Mouse (Mus musculus): ENCODE measurements around the gene Prps1l1. TPM values are rescaled to one million over a fixed set of nuclear protein-coding genes. Genes with fewer than 3 reads are reported as not detected.

Prps1l1 gene
- total RNA-seq (2021): not detected
- long read RNA-seq, experiment 1: 0 reads
- long read RNA-seq, experiment 2: 0 reads

DNA sequence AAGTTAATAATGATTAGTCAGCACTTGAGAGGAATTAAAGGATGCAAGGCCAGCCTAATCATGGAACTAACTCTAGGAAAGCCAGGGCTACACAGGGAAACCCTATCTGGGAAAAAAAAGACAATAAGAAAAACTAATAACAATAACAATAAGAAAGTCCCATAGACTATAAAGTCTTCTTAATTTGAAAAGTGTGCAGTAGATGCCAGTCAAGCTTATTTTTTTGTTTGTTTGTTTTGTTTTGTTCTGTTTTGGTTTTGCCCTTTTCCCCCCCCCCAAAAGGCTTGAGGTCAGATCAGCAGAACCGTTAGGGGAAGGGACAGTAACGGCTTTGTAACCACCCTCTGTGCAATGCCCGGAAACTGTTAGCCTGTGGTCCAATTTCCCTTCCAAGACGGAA, at the start of gene Prps1l1:
Gene Prps1l1, plus strand, starts transcription at position 301 of the 400 bp plus-strand sequence.
- TF ChIP-seq CTCF (conservative IDR thresholded peaks at IDR 0.05): no peak
- Histone ChIP-seq H3K4me3 (no peak within 1 kb of the TSS), H3K27ac (no peak within 1 kb of the TSS)
- no peak for DNase-seq (ENCODE audit: low spot score in 2 of 2)

DNA sequence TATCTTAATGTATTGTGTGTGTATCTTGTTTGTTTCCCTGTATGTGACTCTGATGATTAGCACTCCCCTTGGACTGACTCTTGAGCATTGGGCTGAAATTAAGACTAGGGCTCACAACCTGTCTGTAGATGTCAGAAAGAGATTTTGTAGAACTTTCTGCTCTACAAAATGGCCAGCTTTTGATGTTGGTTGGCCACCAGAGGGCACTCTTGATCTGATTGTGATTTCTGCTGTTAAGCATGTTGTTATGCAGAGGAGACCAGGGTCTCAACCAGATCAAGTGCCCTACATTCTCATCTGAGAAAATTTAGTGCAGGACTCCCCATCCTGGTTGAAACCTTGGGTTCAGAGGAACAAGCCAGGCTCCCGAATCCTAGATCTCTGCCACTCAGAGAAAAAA, 46.6 kb upstream of the Prps1l1 start:
- Histone ChIP-seq H3K27ac (no peak overlapping the region), H3K4me3 (no peak overlapping the region)
- TF ChIP-seq CTCF (conservative IDR thresholded peaks at IDR 0.05): peak; percentile 54
- no peak for DNase-seq (ENCODE audit: low spot score in 2 of 2)

DNA sequence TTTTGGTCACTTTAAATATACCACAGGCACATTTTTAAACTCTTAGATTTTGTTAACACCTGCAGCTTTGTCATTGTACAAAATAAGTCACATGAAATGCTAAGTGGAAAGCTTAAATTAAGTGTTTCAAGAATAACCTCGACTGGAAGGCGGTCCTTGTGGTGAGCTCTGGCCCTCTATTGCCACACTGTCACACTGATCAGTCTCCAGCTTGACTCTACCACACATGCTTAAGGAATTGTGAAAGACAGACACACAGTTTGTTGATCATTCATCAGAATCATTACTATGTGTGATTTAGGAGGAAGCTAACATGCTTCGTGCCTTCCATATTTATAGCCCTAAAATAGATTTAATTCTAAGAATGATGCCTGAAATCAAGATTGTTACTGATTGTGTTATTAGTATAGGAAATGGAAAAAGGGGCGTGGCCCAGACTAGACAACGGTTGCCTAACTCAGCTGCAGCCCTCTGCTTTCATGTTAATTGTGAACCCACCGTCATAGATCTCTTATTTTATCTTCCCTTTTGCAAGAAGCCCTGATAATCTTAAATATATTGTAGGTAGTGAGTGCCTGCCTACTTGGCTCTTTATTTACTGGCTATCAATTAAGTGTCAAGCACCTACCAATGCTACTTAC, 35.4 kb upstream of the Prps1l1 start:
- no peak for TF ChIP-seq CTCF (conservative IDR thresholded peaks at IDR 0.05)
- no peak for DNase-seq (ENCODE audit: low spot score in 2 of 2)
- Histone ChIP-seq H3K27ac (no peak overlapping the region), H3K4me3 (no peak overlapping the region)

DNA sequence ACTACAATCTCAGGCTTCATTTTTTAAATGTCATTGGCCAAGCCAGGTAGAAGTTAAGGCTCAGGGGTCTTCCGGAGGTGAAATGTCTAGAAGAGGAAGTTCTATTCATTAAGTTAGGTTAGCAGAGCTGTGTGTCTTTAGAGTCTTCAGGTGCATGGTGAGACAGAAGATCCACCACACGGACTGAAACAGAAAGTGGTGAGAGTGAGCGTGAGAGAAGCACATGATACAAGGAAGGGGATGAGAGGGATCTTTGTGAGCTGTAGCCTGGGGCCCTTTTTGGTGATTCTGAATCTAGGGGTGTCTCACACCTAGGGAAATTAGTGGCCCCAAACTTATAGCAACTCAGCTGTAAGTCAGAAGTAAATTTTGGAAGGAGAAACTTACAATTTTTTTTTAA, 8.6 kb upstream of the Prps1l1 start:
- TF ChIP-seq CTCF (conservative IDR thresholded peaks at IDR 0.05): no peak
- no peak for DNase-seq (ENCODE audit: low spot score in 2 of 2)
- H3K27ac ChIP-seq: no peak overlapping the region
- H3K4me3 ChIP-seq: no peak overlapping the region

DNA sequence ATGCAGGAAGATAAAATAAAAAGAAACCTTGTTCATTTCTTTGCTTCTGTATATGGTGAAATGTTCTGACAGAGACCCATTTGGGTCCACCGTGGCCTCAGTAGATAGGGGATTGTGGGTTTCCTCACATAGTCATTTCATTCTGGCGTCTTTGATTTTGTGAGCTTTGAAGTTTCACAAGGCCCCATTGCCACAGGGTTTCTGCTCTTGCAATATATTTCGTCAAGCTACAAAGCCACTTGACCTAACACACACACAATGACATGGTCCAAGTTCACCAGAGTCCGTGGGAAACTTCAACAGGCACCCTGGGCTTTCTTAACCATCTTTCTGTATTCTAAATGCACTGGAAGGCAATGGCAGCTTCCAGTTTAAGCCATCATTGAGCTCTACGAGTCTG, 1.3 kb downstream of the Prps1l1 start:
- no peak overlapping the region for H3K4me3 ChIP-seq
- H3K27ac ChIP-seq: no peak overlapping the region
- TF ChIP-seq CTCF (conservative IDR thresholded peaks at IDR 0.05): no peak
- DNase-seq (ENCODE audit: low spot score in 2 of 2): no peak

DNA sequence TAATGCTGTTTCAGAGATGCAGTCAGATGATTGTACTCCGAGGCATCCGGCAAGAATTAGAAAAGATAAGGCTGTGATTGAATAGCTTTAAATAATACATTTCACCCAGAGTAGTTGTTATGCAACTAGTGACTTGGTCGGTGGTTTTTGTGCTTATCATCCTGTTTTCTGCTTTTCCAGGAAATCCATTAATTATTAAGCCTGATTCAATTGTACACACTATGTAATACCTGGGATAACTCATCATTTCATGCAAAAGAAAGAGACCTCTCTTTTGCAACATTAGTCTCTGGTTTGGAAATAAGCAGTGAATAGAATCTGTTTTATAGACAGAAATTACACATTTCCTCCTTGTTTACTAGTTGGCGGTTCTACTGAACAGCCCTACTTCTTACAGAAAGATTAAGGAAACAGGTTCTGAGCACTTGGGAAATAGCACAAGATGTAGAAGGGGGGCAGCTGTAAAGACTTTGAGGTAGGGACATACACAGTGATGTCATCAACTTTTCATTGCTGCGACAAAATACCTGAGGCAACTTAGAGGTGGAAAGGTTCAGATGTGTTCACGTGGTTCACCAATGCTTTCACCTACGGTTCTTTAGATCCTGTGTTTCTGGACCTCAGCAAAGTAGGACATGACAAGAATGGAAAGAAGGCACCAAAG, 5.1 kb downstream of the Prps1l1 start:
- H3K27ac ChIP-seq: no peak overlapping the region
- DNase-seq (ENCODE audit: low spot score in 2 of 2): no peak
- no peak for TF ChIP-seq CTCF (conservative IDR thresholded peaks at IDR 0.05)
- H3K4me3 ChIP-seq: no peak overlapping the region

DNA sequence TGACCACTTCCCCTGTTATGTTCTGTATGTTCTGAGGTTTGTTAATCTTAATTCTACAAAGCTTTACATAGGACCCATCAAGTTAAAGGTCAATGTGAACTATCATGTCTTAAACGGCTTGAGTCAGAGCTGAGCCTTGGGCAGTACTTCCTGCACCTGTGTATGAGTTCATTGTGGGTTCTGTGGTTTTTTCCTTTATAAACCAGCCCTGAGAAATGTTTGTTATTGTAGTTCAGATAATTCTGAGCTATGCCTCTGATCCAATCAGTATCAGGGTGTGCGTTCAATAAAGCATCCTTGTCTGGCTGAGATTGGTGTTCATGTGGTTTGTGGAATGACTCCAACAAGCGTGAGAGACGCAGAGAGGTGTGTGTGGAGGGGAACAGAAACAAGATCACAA, 5.8 kb downstream of the Prps1l1 start:
- no peak overlapping the region for H3K4me3 ChIP-seq
- no peak overlapping the region for H3K27ac ChIP-seq
- DNase-seq (ENCODE audit: low spot score in 2 of 2): no peak
- TF ChIP-seq CTCF (conservative IDR thresholded peaks at IDR 0.05): no peak

DNA sequence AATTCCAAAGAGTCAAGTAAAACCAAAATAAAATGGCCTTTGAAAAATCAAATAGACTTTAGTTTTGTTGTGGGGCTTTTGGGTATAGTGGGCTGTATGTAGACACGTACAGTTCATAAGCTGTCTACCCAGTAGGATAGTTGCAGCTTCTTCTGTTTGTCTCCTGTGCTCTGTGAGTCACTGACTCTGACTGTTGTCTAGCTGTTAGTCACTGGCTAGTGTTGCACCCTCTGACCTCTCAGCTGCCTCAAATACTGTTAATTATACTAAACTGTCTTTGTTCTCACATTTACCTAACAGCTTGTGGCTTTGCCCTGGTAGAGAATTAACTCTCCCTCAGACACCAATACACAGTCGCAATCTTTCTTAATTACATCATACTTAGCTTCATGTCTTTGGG, 7.3 kb downstream of the Prps1l1 start:
- no peak for DNase-seq (ENCODE audit: low spot score in 2 of 2)
- H3K27ac ChIP-seq: no peak overlapping the region
- TF ChIP-seq CTCF (conservative IDR thresholded peaks at IDR 0.05): no peak

DNA sequence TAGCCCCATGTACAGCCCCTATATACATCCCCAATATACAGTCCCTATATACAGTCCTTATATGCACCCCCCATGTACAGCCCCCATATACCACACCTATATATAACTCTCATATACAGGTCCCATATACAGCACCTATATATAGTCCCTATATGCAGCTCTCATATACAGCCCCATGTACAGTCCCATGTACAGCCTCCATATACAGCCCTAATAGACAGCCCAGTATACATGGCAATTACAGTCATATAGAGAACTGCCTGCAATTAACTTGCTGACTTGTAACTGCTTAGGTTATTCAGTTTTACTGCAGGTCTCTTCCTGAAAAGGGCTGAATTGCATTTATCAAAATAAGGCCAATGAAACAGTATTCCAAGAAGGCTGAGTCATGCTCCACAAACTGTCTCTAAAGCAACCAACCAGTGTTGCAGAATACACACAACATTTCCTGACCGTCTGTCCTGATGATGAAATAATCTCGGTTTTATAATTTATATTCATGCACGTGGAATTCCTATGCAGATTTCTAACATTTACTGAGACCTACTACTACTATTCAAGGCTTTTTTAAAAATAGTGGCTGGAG, 13.1 kb downstream of the Prps1l1 start:
- Histone ChIP-seq H3K4me3 (no peak overlapping the region), H3K27ac (no peak overlapping the region)
- no peak for TF ChIP-seq CTCF (conservative IDR thresholded peaks at IDR 0.05)
- peak in 1 of 2 experiments; percentile 38 for DNase-seq (ENCODE audit: low spot score in 2 of 2)

More for the DNA sequence above, 7.3 kb downstream of the Prps1l1 start:
- H3K4me3 ChIP-seq: no peak overlapping the region

DNA sequence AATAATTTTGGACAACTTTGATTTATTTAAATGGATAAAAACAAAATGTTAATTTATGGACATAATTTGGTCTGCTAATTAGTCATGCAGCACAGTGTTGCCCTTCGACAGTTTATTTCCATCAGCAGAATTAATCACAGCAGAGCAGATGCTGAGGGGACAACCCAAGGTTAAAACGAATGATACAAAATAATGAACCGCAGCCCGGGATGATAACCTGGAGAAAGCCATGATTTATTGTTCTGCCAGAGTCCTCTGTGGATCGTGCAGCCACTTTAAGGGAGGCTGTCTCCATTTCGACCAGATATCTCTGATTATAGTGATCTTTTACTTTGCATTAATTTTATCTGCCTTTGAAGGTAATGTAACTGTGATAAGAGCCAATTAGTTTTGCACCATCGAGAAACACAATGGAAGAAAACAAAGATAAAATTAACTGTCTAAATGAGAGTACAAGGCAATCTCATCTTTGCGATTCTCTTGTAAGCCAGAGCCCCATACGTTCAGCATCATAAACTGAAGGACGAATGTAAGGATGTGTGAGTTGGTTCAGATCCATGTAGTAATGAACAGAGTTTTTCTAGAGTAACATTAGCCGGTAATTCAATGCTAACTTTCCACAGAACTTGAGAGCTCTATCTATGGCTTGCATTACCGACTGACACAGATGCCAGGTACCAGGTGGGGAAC, 14.4 kb downstream of the Prps1l1 start:
- Histone ChIP-seq H3K4me3 (no peak overlapping the region), H3K27ac (no peak overlapping the region)
- TF ChIP-seq CTCF (conservative IDR thresholded peaks at IDR 0.05): no peak
- no peak for DNase-seq (ENCODE audit: low spot score in 2 of 2)

DNA sequence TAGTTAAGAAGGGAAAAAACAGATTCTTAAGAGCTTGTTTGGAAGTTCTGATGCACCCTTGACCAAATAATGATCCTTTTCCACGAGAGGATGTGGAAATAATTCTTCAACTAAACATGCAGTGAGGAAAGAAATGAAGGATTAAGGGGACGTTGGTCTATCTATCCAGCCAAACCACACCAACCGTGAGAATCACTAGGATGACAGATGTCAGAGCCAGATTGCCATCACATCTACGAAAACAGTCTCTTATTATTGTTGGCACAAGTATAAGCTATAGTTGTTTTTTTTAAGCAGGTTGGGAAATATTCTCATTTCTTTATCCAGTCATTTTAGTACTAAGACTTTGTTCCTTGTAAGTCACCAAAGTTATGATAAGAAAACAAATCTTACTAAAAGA, 15.8 kb downstream of the Prps1l1 start:
- Histone ChIP-seq H3K4me3 (no peak overlapping the region), H3K27ac (no peak overlapping the region)
- TF ChIP-seq CTCF (conservative IDR thresholded peaks at IDR 0.05): no peak
- DNase-seq (ENCODE audit: low spot score in 2 of 2): peak in 1 of 2 experiments; percentile 10

DNA sequence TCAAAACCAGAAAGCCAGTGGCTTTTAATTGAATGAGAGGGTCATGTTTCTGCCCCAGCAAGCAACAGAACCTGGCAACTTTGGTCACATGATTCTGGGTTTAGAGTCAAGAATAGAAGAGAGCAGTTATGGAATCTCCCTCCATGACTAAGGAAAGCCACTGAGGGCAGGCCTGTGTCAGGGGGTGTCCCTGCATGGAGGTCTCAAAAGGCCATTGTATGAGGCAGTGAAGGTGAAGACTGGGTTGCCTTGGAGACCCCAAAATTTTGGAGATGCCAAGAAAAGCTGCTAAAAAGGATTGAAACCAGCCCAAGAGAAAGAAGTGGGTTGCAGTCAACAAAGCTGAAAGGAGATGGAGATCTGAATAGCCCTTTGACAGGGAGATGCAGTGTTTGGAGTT, 21.2 kb downstream of the Prps1l1 start:
- H3K27ac ChIP-seq: peak overlapping the region; percentile 46; the same call in 1 of the 2 replicates
- peak in 1 of 2 experiments; percentile 12 for DNase-seq (ENCODE audit: low spot score in 2 of 2)
- no peak overlapping the region for H3K4me3 ChIP-seq
- TF ChIP-seq CTCF (conservative IDR thresholded peaks at IDR 0.05): no peak

DNA sequence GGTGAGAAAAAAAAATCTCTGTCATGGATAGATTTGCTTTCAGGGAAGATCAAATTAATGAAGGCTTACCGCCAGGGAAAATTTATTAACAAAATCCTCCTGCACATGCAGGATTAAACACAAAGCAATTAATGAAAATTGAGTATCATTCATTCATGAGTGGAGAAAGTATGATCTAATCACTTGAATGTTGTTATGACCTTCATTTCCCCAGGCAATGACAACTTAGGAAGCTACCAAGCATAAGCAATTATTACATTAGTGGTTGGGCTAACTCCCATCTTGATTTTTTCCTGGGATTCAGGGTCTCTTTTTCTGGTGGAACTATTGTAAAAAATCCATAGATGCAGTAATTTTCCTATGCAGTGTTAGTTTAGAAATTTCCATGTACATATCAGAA, 23.3 kb downstream of the Prps1l1 start:
- TF ChIP-seq CTCF (conservative IDR thresholded peaks at IDR 0.05): no peak
- H3K4me3 ChIP-seq: no peak overlapping the region
- H3K27ac ChIP-seq: no peak overlapping the region
- no peak for DNase-seq (ENCODE audit: low spot score in 2 of 2)

All from layer of hippocampus, adult 2 months (tissue).